Mouse (Mus musculus) C2C12 (cell line): Measurements from ENCODE around the gene Synpo2l. TPM values are rescaled to one million over a fixed set of nuclear protein-coding genes. Genes with fewer than 3 reads are reported as not detected.

ENCODE experiments used
- H3K27me3 ChIP-seq: one replicate; pipeline ENCODE4 v1.6.1; 2011; ENCODE audit not compliant: control insufficient read depth, insufficient read depth, insufficient read length
- H3K36me3 ChIP-seq: one replicate; pipeline ENCODE4 v1.6.1; 2011; ENCODE audit not compliant: control insufficient read depth, insufficient read depth
- H3K4me3 ChIP-seq: one replicate; pipeline ENCODE4 v1.5.1; 2011; ENCODE audit warnings: mild to moderate bottlenecking, control low read depth; ENCODE audit not compliant: poor library complexity, insufficient read depth, severe bottlenecking
- H3K79me2 ChIP-seq: one replicate; pipeline ENCODE4 v1.6.1; 2011; ENCODE audit not compliant: control insufficient read depth, insufficient read depth
- H3K79me3 ChIP-seq: one replicate; pipeline ENCODE4 v1.6.1; 2011; ENCODE audit warnings: low read depth, control low read depth
- H3ac ChIP-seq: one replicate; pipeline ENCODE3; 2011; ENCODE audit warnings: low read depth; ENCODE audit not compliant: control insufficient read depth, insufficient read length
- CEBPB ChIP-seq: IDR thresholded peaks from one replicate; pipeline ENCODE4 v1.6.1; 2011; ENCODE audit warnings: low read depth, mild to moderate bottlenecking, control low read depth, moderate library complexity
- CTCF ChIP-seq: IDR thresholded peaks from one replicate; pipeline ENCODE4 v1.5.1; 2011; ENCODE audit not compliant: control insufficient read depth, insufficient read depth, insufficient read length
- FOSL1 ChIP-seq: IDR thresholded peaks from one replicate; pipeline ENCODE4 v1.8.0; 2011; ENCODE audit warnings: mild to moderate bottlenecking, low read length; ENCODE audit not compliant: poor library complexity, insufficient read depth, severe bottlenecking
- MAX ChIP-seq: IDR thresholded peaks from one replicate; pipeline ENCODE4 v1.6.1; 2011; ENCODE audit warnings: mild to moderate bottlenecking, control low read depth
- MYOD1 ChIP-seq: IDR thresholded peaks from one replicate; pipeline ENCODE4 v1.6.1; 2011; ENCODE audit warnings: low read depth; ENCODE audit not compliant: control insufficient read depth, insufficient read length
- MYOG ChIP-seq: IDR thresholded peaks from one replicate; pipeline ENCODE4 v1.6.1; 2011; ENCODE audit not compliant: control insufficient read depth, insufficient read length; ENCODE audit errors: extremely low read depth
- USF1 ChIP-seq: IDR thresholded peaks from one replicate; pipeline ENCODE4 v1.6.1; 2011; ENCODE audit warnings: low read depth, mild to moderate bottlenecking, control low read depth, moderate library complexity
- polyA plus RNA-seq: library from polyadenylated mRNA; unstranded; fragments of >200 nt; fragmentation: generic; extraction: Trizol; gene quantifications from one replicate; pipeline ENCODE4 v1.2.1, GENCODE M21; 2012; ENCODE audit warnings: missing spikeins

Gene Synpo2l
- polyA plus RNA-seq, 1 experiment = 42.3 TPM

GRCm38 (mm10) chr14:20694884-20695760, 27.0 kb upstream of the Synpo2l start, which contains the start of gene Fut11:
Gene Fut11, plus strand, starts transcription at chr14:20694968.
- Histone ChIP-seq H3K27me3 (no peaks in the 10 kb centered on the region), H3K79me3 (peaks cover 34% of the 10 kb centered on the region), H3K4me3 (peak within 1 kb of the TSS; percentile 56), H3K36me3 (peaks cover 60% of the 10 kb centered on the region), H3ac (peak within 1 kb of the TSS; percentile 59), H3K79me2 (peaks cover 46% of the 10 kb centered on the region)
- peak; percentile 16 for TF ChIP-seq MAX
- TF ChIP-seq MYOD1 = no peak
- TF ChIP-seq CTCF = no peak

DNA sequence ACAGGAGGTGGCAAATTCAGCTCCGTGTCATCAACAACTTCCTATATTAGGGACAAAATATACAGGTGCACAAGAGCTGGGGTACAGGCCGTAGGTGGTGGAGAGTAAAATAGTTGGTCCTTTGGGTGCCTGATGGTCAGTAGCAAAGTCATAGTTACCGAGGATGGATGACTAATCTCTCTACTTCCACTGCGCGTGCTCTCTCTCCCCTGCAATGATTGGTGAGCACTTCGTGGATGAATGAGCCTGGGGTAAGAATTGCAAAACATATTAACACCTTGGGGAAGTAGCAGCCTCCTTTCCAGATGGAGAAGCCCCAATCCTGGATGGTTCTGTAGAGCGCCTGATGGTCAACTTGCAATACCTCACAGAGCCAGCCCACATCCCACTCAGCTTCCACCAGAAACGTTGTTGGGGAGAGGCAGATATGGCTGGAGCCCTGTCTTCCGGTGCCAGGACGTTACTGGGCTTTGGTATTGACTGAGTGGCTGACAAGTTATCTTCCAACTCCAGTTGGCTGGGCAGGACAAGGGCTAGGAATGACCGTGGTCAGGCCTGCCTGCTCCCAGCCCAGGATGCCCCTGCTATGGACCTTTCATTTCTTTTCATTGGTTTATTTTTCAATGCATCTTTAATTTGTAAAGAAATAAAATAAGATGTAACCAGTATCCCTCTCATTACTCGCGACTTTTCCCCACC, 26.2 kb upstream of the Synpo2l start:
- Histone ChIP-seq H3ac (peak overlapping the region; percentile 16), H3K27me3 (no peaks in the 10 kb centered on the region), H3K4me3 (peak overlapping the region; percentile 56), H3K36me3 (peaks cover 62% of the 10 kb centered on the region), H3K79me3 (peaks cover 27% of the 10 kb centered on the region), H3K79me2 (peaks cover 38% of the 10 kb centered on the region)
- TF ChIP-seq FOSL1 (no peak), USF1 (no peak), CEBPB (no peak), MYOD1 (no peak)

GRCm38 (mm10) chr14:20693589-20694101, 25.5 kb upstream of the Synpo2l start:
- H3K27me3 ChIP-seq = no peaks in the 10 kb centered on the region
- H3K36me3 ChIP-seq = peaks cover 63% of the 10 kb centered on the region
- TF ChIP-seq MAX = no peak
- TF ChIP-seq CTCF = no peak
- TF ChIP-seq FOSL1 = no peak
- no peak for TF ChIP-seq CEBPB
- TF ChIP-seq MYOG = no peak
- TF ChIP-seq USF1 = no peak
- no peak for TF ChIP-seq MYOD1
- no peak overlapping the region for H3ac ChIP-seq
- no peak overlapping the region for H3K4me3 ChIP-seq
- H3K79me2 ChIP-seq = peaks cover 31% of the 10 kb centered on the region
- H3K79me3 ChIP-seq = peaks cover 20% of the 10 kb centered on the region

DNA sequence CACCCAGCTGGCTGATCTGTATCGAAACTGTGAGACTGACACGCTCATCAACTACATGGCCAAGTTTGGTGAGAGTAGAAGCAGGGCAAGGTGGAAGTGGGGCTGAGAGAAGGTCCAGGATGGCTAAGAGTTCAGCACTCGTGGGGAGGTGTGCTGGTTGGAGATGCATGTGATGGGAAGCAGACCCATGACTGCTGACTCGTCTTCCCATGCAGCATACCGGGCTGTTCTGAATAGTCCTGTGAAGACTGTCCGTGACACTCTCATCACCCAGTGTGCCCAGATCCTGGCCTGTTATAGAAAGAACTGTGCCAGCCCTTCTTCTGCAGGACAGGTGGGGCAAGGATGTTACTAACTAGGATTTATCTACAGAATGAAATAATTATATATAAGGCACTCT, 23.6 kb upstream of the Synpo2l start:
- H3K36me3 ChIP-seq = peaks cover 82% of the 10 kb centered on the region
- no peak overlapping the region for H3K4me3 ChIP-seq
- H3K27me3 ChIP-seq = no peaks in the 10 kb centered on the region
- TF ChIP-seq MAX = no peak
- no peak for TF ChIP-seq MYOG
- no peak for TF ChIP-seq CEBPB
- no peak for TF ChIP-seq CTCF
- no peak for TF ChIP-seq FOSL1
- no peak for TF ChIP-seq MYOD1
- TF ChIP-seq USF1 = no peak
- no peak overlapping the region for H3ac ChIP-seq
- H3K79me3 ChIP-seq = peaks cover 11% of the 10 kb centered on the region
- H3K79me2 ChIP-seq = peaks cover 12% of the 10 kb centered on the region

DNA sequence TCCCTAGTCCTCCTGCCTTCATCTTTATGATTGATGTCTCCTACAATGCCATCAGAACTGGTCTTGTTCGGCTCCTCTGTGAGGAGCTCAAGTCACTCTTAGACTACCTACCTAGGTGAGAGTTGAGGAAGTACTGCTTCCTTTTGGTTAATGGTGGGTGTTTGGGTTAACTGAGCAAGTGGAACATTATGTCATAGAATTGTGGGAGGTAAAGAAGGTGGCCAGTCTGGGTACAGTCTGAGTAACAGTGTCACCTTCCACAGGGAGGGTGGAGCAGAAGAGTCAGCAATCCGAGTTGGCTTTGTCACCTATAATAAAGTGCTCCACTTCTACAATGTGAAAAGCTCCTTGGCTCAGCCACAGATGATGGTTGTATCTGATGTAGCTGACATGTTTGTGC, 20.9 kb upstream of the Synpo2l start:
- Histone ChIP-seq H3ac (no peak overlapping the region), H3K4me3 (no peak overlapping the region), H3K27me3 (no peaks in the 10 kb centered on the region), H3K36me3 (peaks cover 97% of the 10 kb centered on the region), H3K79me3 (no peaks in the 10 kb centered on the region), H3K79me2 (no peaks in the 10 kb centered on the region)
- TF ChIP-seq MYOG = no peak

DNA sequence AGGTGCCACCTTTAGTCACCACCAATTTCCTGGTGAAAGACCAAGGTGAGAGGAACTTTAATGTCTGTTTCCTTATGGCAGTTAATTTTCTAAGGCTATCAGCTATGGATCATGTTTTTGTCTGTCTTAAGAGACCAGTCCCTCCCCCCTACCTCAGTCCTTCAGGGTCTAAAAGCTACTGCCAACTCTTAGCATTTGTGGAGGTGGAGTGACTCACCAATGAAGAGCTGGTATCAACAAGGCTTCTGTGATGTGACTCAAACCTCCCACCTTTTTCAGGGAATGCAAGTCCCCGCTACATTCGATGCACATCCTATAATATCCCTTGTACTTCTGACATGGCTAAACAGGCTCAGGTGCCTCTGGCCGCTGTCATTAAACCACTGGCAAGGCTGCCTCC, 18.4 kb upstream of the Synpo2l start:
- Histone ChIP-seq H3K36me3 (peaks cover 98% of the 10 kb centered on the region), H3K79me3 (no peaks in the 10 kb centered on the region)

More for the DNA sequence above, 18.4 kb upstream of the Synpo2l start:
- no peaks in the 10 kb centered on the region for H3K79me2 ChIP-seq
- TF ChIP-seq MYOG = no peak
- TF ChIP-seq FOSL1 = no peak
- no peak for TF ChIP-seq MAX
- TF ChIP-seq USF1 = no peak
- TF ChIP-seq MYOD1 = no peak
- no peak for TF ChIP-seq CEBPB
- TF ChIP-seq CTCF = no peak
- no peaks in the 10 kb centered on the region for H3K27me3 ChIP-seq
- no peak overlapping the region for H3ac ChIP-seq
- no peak overlapping the region for H3K4me3 ChIP-seq
